8 mouse cellular contexts compared by ENCODE assay signal in the genomic region with DNA sequence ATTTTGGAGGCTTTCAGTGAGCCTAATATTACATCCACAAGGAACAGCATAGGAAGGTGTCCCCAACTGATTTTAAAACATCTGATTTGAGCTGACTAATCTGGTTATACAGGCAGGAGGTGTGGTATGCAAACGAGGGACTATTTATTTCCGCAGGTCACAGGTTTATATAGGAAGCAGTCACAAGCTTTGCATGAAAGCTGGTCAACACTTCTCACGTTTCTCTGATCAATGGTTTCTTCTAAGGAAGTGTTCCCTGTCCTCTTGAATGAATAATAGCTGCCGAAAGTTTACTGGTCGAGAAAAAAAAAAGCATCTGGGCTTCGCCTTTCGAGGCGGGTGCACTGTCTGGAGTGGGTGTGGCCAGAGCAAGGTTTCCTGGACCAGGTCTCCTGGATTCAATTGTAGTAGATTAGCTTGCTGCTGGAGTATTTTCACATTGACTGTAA. TPM values are rescaled to one million over a fixed set of nuclear protein-coding genes. Genes with fewer than 3 reads are reported as not detected.
DNase-seq lines count a peak whose midpoint lies in the region; ATAC-seq lines count a peak whose summit lies in the region.

No protein-coding gene starts in this region.

- peaks cover 23% of the 10 kb centered on the region for H3K36me3 ChIP-seq in limb, embryonic 10.5 days
- H3K36me3 ChIP-seq in midbrain, embryonic 11.5 days (ENCODE audit: control insufficient read depth, insufficient read depth, low read length), result peaks cover 8% of the 10 kb centered on the region; the same call in 1 of the 2 replicates

- H3K9me3 ChIP-seq in limb, embryonic 10.5 days (replicated peaks), result no peaks in the 10 kb centered on the region
- H3K9me3 ChIP-seq in midbrain, embryonic 11.5 days (ENCODE audit: control insufficient read depth, low read length), result no peaks in the 10 kb centered on the region

- ATAC-seq in hematopoietic stem cell, adult 5-6 weeks (replicated peaks in 1 of 2; ENCODE audit: insufficient read depth in 1 of 2, low FRiP score in 2 of 2, low TSS enrichment in 1 of 2, low read depth in 1 of 2, poor library complexity in 2 of 2, severe bottlenecking in 2 of 2), result peak; percentile 38 to 44; a peak in 3 of 4 replicates
- no peak for ATAC-seq in midbrain, embryonic 11.5 days (ENCODE audit: low FRiP score)

- DNase-seq in retina, embryonic 14.5 days (ENCODE audit: low spot score), result peak; percentile 14
- DNase-seq in retina, postnatal 1 day, result no peak
- DNase-seq in embryo, embryonic 9.5 days (ENCODE audit: extremely low spot score), result peak; percentile 16
- peak; percentile 40 for DNase-seq in limb, embryonic 10.5 days (ENCODE audit: low spot score)
- peak; percentile 85 for DNase-seq in midbrain, embryonic 11.5 days (ENCODE audit: low spot score, missing footprints)
- DNase-seq in left cerebral cortex, adult 18-20 months (ENCODE audit: low spot score in 2 of 2), result no peak
- no peak for DNase-seq in ovary, postnatal 14 days (ENCODE audit: low spot score)

- H3K9ac ChIP-seq in midbrain, embryonic 11.5 days (ENCODE audit: low read length), result no peak overlapping the region

- peak overlapping the region; percentile 84 for H3K4me3 ChIP-seq in limb, embryonic 10.5 days
- no peak overlapping the region for H3K4me3 ChIP-seq in midbrain, embryonic 11.5 days (ENCODE audit: low read depth, low read length)

- H3K27ac ChIP-seq in limb, embryonic 10.5 days, result no peak overlapping the region
- H3K27ac ChIP-seq in midbrain, embryonic 11.5 days (ENCODE audit: low read depth, low read length), result no peak overlapping the region

- H3K27me3 ChIP-seq in limb, embryonic 10.5 days (ENCODE audit: low read depth, poor library complexity, severe bottlenecking), result no peaks in the 10 kb centered on the region
- no peaks in the 10 kb centered on the region; the same call in 1 of the 2 replicates for H3K27me3 ChIP-seq in midbrain, embryonic 11.5 days (ENCODE audit: control insufficient read depth, insufficient read depth, low read length)

- peak overlapping the region; percentile 78 for H3K4me2 ChIP-seq in midbrain, embryonic 11.5 days

- 18% methylated on average over 8 of the region's 8 CpGs for WGBS in limb, embryonic 10.5 days
- 31% methylated on average over 8 of the region's 8 CpGs for WGBS in midbrain, embryonic 11.5 days

- peaks cover 29% of the 10 kb centered on the region for H3K4me1 ChIP-seq in limb, embryonic 10.5 days
- H3K4me1 ChIP-seq in midbrain, embryonic 11.5 days (ENCODE audit: control insufficient read depth, insufficient read depth, low read length), result peaks cover 6% of the 10 kb centered on the region

RNA-seq across cellular contexts. Expression of a gene that starts 1.0 kb away (rescaled TPM):
- total RNA-seq in hematopoietic stem cell, adult 5-6 weeks (2017), result 6.0 and 8.5 TPM in 2 replicates
- 5.1 and 7.6 TPM in 2 replicates for polyA plus RNA-seq in limb, embryonic 10.5 days (2016; fragmentation: Nextera tagmentation; extraction: Ambion mirVana)
- polyA plus RNA-seq in midbrain, embryonic 11.5 days (2014; fragmentation: Nextera tagmentation; extraction: Ambion mirVana), result 4.1 and 4.2 TPM in 2 replicates
- 10 to 100 TPM; 62.6 to 63.3 TPM for total RNA-seq in left cerebral cortex, adult 18-20 months (2021)

Comparison
In these comparisons a context has a peak if more than half of its experiments do, and no peak if none do; other contexts are left out.
1. DNase-seq: peak in retina, embryonic 14.5 days (single experiment), embryo, embryonic 9.5 days (single experiment), limb, embryonic 10.5 days (single experiment) and midbrain, embryonic 11.5 days (single experiment); none in retina, postnatal 1 day (single experiment), left cerebral cortex, adult 18-20 months (0 of 2) and ovary, postnatal 14 days (single experiment).